Mouse (Mus musculus): ENCODE results near the gene Sycp3.
"Not testable (repeated sequence)": the region's sequence is repeated elsewhere in the genome, so short reads cannot be mapped to it uniquely, and the experiment has no call there.

The Sycp3 gene

GRCm38 (mm10) chr10:88459502-88459992 is at the start of gene Sycp3:
TSS of gene Sycp3 (plus strand) at chr10:88459569.
- in situ Hi-C loops (cut with MboI; ENCODE audit: low sequenced_read_pairs), result no loop called here

- in situ Hi-C loops (cut with MboI; ENCODE audit: low sequenced_read_pairs), result no loop called here
Measured at GRCm38 (mm10) chr10:88409751-88410150, 49.6 kb upstream of the Sycp3 start.

- in situ Hi-C loops (cut with MboI; ENCODE audit: low sequenced_read_pairs), result no loop called here
Measured at GRCm38 (mm10) chr10:88412290-88412995, 46.9 kb upstream of the Sycp3 start.

GRCm38 (mm10) chr10:88417686-88418085 is 41.7 kb upstream of the Sycp3 start:
- in situ Hi-C loops (cut with MboI; ENCODE audit: low sequenced_read_pairs), result no loop called here

- in situ Hi-C loops (cut with MboI; ENCODE audit: low sequenced_read_pairs), result no loop called here
Measured at GRCm38 (mm10) chr10:88420141-88420541, 39.2 kb upstream of the Sycp3 start.

GRCm38 (mm10) chr10:88420655-88421435 is 38.5 kb upstream of the Sycp3 start:
- in situ Hi-C loops (cut with MboI; ENCODE audit: low sequenced_read_pairs), result no loop called here

- in situ Hi-C loops (cut with MboI; ENCODE audit: low sequenced_read_pairs), result loop anchor here (5.0 kb wide), 1 partner anchor 44 kb away; no protein-coding TSS in a partner anchor
Measured at GRCm38 (mm10) chr10:88426158-88426816, 33.1 kb upstream of the Sycp3 start.

- in situ Hi-C loops (cut with MboI; ENCODE audit: low sequenced_read_pairs), result loop anchor here (5.0 kb wide), 1 partner anchor 45 kb away; no protein-coding TSS in a partner anchor
Measured at GRCm38 (mm10) chr10:88426896-88427295, 32.5 kb upstream of the Sycp3 start.

- in situ Hi-C loops (cut with MboI; ENCODE audit: low sequenced_read_pairs), result loop anchor here (5.0 kb wide), 1 partner anchor 46 kb away; no protein-coding TSS in a partner anchor
Measured at GRCm38 (mm10) chr10:88427998-88428397, 31.4 kb upstream of the Sycp3 start.

- in situ Hi-C loops (cut with MboI; ENCODE audit: low sequenced_read_pairs), result no loop called here
Measured at GRCm38 (mm10) chr10:88441224-88441623, 18.1 kb upstream of the Sycp3 start.

GRCm38 (mm10) chr10:88451221-88451620 is 8.1 kb upstream of the Sycp3 start:
- in situ Hi-C loops (cut with MboI; ENCODE audit: low sequenced_read_pairs), result no loop called here

GRCm38 (mm10) chr10:88451990-88452389 is 7.4 kb upstream of the Sycp3 start:
- in situ Hi-C loops (cut with MboI; ENCODE audit: low sequenced_read_pairs), result no loop called here

- in situ Hi-C loops (cut with MboI; ENCODE audit: low sequenced_read_pairs), result no loop called here
Measured at GRCm38 (mm10) chr10:88457816-88458215, 1.6 kb upstream of the Sycp3 start.

GRCm38 (mm10) chr10:88460122-88460820 is 902 bp downstream of the Sycp3 start:
- in situ Hi-C loops (cut with MboI; ENCODE audit: low sequenced_read_pairs), result no loop called here

GRCm38 (mm10) chr10:88482866-88483265 is 23.5 kb downstream of the Sycp3 start:
- in situ Hi-C loops (cut with MboI; ENCODE audit: low sequenced_read_pairs), result not testable (repeated sequence)

- in situ Hi-C loops (cut with MboI; ENCODE audit: low sequenced_read_pairs), result no loop called here
Measured at GRCm38 (mm10) chr10:88488629-88489028, 29.3 kb downstream of the Sycp3 start.

- in situ Hi-C loops (cut with MboI; ENCODE audit: low sequenced_read_pairs), result no loop called here
Measured at GRCm38 (mm10) chr10:88491632-88492031, 32.3 kb downstream of the Sycp3 start.

GRCm38 (mm10) chr10:88492658-88493057 is 33.3 kb downstream of the Sycp3 start:
- in situ Hi-C loops (cut with MboI; ENCODE audit: low sequenced_read_pairs), result no loop called here

GRCm38 (mm10) chr10:88494959-88495587 is 35.7 kb downstream of the Sycp3 start:
- in situ Hi-C loops (cut with MboI; ENCODE audit: low sequenced_read_pairs), result no loop called here

GRCm38 (mm10) chr10:88496864-88497564 is 37.6 kb downstream of the Sycp3 start:
- in situ Hi-C loops (cut with MboI; ENCODE audit: low sequenced_read_pairs), result no loop called here
